Mouse (Mus musculus) liver, adult (tissue): ENCODE measurements around the gene Lrrc2.

Experiments used
- GATA4 ChIP-seq: IDR thresholded peaks from 2 replicates; pipeline ENCODE4 v1.6.1; 2014; ENCODE audit warnings: mild to moderate bottlenecking, low read length; ENCODE audit not compliant: insufficient replicate concordance

The Lrrc2 gene

DNA sequence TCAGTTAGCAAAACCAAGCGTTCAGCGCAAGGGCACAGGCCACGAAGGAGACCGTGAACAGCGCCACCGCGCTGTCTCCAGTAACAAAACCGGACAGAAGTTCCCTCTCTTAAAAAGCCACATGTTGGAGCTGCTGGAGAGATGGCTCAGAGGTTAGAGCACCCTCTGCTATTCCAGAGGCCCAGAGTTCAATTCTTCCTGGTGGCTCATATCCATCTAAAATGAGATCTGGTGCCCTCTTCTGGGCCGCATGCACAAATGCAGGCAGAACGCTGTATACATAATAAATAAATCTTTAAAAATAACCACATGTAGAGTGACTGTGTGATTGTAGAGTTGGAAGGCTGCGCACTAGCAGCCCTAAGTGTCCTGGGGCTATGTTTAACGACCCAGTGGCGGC is 7.1 kb upstream of the Lrrc2 start:
- TF ChIP-seq GATA4, result no peak

DNA sequence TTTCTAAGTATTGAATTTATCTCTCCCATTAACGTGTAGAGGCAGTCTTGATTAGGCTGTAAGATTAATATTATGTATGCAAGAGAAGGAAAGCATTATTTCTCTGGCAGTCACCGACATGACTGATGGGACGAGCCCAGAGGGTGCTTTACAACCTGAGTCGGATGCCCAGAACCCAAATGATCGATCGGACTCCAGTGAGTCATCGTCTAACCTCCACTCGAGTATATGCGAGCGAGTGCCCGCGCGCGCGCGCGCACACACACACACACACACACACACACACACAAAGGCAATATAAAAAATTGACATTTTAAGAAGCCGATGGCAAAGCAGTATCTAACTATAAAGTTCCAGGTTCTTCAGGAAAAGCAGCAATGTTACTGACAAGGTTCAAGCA is 6.0 kb upstream of the Lrrc2 start:
- no peak for TF ChIP-seq GATA4

DNA sequence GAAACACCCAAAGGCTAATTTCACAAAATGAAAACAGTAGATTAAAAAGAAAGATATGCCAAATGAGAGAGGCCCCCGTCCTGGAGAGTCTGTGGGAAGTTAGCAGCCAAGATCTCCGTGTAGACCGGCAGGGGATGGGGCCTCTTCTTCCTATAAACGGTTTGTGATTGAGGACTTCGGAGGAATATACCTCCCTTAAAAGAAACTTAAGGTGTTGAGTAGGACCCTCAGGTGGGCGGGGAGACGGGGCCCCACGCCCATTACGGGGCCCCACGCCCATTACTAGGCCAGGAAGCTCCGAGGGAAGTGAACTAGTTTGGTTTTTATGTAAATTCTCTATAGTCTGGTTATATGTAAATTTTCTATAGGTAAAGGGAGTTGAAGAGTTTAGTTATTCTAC is 5.4 kb upstream of the Lrrc2 start, which contains the start of gene Tdgf1:
Tdgf1 (minus strand) TSS at position 233 of the 400 bp plus-strand sequence.
- TF ChIP-seq GATA4, result no peak

DNA sequence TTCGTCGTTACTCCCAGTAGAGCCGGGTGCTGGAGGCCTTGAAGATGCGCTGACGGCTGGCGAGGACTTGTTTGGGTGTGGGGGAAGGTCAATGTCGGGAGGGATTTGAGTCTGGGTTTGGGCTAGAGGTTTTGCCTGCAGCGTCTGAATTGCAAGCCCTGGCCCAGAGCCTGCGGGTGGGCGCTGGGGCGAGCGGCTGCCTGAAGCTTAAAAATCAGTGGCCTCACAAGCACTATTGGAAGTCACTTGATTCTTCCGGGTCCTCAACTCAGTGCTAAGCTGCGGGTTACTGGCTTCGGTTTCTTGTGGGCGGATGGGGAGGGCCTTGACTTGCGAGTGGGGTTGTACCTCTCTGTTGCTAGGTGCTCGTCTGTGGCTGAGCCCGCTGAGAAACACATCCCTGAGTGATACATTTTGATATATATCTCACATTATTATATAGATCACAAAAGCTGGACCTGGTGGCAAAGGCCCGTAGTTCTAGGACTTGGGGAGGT is 4.7 kb upstream of the Lrrc2 start:
- no peak for TF ChIP-seq GATA4

DNA sequence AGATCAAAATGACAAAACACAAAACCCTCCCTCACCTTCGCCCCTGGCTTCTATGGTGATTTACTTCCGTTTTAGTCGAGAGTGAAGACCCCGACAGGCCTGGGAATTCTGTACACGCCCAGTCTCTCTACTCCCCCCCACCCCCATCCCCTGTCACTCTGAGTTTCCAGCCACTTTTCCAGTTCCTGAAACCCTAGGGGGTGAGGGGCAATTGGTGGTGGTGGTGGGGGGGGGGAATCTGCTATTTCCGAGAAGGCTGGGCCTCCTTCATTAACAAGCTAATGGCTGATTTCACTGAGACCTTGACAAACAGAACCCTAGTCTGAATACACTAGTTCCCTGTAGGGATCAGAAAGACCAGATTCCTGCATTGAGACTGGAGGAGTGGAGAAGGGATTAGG is 4.1 kb upstream of the Lrrc2 start:
- no peak for TF ChIP-seq GATA4

DNA sequence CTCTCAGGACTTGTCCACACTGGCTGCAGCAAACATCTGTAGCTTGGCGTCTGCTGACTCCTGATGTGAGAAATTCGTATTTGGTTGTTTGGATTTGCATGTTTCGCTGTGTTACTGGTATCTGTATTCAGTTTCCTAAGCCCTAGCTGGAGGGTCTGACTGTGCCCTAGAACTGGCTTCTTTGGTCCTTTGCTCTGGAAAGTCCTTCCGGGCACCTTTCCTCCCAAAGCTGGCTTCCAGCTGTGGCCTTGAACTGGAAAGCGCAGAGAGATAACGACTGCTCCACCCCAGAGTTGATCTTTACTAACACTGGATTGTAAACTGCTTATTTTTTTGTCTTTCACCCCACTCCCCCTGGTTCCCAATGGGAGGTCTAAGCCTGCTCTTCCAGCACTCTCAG is 3.4 kb upstream of the Lrrc2 start:
- TF ChIP-seq GATA4, result no peak

DNA sequence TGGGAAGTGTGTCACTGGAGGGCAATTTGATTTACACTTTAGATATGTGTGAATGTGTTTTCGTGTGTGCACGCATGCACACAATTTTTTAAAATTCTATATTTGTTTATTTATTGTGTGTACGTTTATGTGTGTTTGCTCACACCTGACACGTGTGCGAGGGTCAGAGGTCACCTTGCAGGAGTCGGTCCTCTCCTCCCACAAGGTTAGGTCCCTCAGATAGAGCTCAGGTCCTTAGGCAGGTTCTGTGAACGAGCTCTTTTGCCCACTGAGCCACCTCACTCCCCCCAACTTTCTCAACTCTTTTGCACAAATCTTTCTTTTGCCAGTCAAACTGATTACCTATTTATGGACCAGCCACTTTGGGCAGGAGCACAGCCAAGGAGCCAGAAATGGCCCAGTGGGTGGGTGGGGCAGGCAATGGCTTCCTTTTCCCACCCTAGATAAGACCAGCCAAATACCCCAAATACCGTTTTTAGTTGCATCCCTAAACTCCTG is 2.5 kb upstream of the Lrrc2 start:
- no peak for TF ChIP-seq GATA4

DNA sequence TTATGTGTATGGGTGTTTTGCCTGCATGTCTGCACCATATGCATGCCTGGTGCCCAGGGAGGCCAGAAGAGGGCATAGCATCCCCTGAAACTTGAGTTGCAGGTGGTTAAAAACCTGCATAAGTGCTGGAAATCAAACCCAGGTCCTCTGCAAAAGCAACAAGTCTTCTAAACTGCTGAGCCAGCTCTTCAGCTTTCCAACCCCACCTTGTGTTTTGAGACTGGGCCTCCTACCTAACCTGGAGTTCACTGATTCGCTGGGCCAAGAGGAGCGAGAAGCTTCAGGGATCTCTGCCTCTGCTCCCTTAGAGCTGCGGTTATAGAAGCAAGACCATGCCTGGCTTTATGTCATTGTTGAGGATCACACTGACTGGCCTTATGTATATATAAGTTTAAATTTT is 1.2 kb upstream of the Lrrc2 start:
- no peak for TF ChIP-seq GATA4

DNA sequence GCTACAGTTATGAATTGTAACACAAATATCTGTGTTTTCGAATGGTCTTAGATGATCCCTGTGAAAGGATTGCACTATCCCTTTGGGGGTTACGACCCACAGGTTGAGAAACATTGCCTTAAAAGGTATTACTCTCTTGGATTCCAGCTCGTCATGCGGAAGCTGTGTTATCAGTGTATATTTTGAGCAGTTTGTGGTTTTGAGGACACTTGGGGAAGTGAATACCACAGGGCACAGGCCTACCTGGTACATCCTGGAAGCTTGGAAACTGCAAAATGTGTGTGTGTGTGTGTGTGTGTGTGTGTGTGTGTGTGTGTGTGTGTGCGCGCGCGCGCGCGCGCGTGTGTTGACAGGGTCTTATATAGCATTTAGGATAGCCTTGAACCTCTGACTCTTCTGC is 521 bp downstream of the Lrrc2 start:
- TF ChIP-seq GATA4, result no peak

DNA sequence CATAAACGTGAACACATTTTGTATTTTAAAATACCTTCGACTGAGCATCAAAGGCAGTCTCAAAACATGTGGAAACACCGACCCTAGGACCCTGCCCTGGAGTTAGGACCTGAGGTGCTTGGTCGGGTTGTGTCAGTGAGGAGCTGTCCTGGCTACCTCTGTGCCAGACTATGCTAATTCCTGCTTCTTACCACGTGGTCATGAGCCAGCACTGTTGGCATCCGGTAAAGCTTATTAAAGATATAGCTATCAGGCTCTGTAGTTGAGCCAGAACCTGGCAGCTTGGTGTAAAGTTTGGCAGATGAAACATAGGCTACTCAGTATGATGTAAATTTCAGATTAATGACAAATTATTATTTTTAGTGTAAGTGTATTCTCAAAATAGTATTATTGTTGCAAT is 1.1 kb downstream of the Lrrc2 start:
- TF ChIP-seq GATA4, result no peak

DNA sequence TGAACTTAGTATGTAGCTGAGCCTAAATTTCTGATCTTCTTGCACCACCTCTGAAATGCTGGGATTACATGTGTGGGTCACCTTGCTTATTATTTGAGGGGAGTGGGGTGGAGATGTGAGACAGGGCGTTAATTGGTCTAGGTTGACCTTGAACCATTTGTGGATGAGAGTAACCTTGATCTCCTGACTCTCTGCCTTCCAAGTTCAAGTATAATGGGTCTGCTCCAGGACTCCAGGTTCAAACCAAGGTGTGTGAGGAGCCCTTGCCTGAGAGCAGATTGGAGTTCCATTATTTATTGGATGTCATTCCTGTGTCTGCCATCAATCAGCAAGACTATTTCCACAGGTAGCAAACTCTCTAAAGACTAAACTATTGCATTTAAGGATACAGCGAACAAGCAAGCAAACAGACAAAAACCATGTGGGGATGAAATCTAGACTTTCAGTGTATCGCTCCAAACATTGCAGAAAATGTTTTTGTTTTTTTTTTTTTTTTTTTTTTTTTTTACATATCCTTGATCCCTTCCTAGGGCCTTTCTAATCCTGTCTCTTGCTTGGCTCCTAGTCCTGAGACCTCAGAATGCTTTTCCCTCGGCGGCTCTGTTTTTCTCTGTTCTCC is 1.7 kb downstream of the Lrrc2 start:
- TF ChIP-seq GATA4, result no peak

DNA sequence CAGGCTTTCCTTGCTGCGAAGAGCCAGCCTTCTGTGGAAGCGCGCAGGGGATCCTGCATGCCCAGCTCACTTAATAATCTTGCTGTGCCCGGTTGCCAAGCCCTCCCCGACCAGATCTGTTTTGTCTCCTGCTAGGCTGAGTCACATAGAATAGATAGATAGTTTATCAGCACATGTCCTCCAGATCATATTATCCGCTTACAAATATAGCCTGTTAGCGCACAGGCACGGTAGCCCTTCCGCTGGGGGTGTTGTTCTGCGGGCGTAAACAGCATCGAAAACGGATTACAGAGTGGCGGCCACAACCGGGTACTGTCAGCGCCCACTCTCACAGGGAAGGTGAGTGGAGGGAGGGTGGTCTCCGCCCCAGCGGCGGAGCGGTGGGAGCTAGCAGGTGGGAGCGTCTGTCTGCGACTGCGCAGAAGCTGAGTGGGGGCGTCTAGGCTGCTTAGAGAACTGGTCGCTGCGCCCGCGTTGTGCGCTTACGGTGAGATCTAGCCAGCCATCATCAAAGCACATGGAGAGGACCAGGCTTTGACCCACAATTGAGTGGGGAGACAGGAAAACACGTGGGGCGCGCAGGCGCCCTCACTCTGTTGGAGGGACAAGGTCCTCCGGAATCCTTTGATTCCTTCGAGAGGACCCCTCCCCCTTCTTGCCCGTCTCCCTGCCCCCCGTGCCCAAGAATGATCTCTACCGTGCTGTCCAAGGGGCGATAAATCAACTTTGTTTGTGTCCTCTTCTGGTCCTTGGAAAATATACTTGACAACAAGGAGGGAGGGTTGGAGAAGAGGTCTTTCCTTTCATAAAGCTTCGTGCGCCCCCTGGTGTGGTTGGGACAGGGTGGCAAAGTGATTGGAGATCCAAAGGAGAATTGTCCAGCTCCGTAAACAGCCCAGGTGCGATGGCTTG is 2.5 kb downstream of the Lrrc2 start:
- TF ChIP-seq GATA4, result no peak

DNA sequence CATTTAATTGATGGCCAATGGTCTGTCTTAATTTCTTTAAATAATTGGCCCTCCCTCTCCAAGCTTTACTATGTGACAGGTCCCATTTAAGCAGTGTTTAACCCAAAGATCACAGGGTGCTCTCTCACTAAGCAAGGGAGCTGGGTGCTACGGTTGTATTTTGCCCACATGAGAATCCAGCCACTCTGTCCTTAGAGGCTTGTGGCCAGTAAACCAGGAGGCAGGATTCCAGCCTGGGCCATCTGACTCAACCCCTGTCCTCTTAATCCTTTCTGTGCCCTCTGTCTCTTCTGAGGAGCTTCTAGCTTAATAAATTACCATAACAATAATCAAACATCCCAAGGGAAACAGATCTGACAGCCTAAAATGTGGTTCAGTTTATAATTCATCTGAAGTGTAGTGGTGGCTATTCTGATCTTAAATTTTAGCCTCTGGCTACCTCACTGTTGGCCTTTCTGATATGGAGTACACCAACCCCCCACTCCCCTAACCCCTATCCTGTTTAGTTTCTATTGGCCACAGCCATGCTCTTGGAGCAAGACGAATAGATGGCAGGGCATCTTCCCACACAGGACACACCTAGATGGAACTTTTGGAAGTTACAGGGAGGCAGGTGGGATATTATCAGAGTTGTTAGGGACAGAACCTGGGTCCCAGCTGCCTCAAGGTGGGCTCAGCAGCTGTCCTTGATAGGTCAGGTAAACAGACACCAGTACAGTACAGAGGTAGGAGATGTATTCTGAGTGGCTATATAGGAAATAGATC is 3.5 kb downstream of the Lrrc2 start:
- no peak for TF ChIP-seq GATA4

DNA sequence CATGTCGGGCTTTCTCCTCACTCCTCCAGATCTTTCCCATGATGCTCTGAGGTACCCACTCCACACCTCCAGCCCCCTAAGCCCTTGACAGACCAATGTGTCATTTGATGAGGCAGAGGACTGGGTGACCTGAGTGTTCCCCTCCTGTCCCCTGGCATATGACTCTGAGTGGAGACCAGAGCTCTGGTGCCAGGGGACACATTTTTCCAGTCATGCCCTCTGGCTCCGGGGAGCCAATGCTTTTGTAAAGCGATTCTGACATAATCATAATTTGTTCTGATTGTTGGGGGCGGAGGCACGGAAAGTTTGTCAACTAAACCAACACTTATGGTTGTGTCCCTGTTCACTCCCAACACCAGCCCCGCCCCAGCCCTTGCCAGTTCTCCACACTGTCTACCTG is 4.6 kb downstream of the Lrrc2 start:
- no peak for TF ChIP-seq GATA4

DNA sequence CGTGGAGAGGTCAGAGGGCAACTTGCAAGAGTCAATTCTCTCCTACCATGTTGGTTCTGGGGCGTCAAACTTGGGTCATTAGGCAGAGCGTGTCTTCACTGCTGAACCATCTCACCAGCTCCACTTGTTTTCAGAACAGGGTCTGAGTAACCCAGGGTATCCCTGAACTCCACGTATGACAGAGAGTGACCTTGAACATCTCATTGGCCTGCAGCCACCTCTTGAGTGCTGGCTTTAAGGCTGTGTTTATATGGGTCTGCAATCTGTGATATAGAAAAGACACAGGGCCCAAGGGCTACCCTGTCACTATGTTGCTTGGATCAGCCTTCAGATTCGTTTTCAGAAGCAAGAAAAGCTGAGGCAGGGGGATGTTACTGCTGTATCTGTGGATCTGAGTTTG is 8.3 kb downstream of the Lrrc2 start:
- TF ChIP-seq GATA4, result no peak
